Mouse (Mus musculus): Measurements from ENCODE around the gene Gli3. TPM values are rescaled to one million over a fixed set of nuclear protein-coding genes. Genes with fewer than 3 reads are reported as not detected.

Gli3 gene
- polyA plus RNA-seq, 2 experiments: 33.4 to 42.6 TPM

DNA sequence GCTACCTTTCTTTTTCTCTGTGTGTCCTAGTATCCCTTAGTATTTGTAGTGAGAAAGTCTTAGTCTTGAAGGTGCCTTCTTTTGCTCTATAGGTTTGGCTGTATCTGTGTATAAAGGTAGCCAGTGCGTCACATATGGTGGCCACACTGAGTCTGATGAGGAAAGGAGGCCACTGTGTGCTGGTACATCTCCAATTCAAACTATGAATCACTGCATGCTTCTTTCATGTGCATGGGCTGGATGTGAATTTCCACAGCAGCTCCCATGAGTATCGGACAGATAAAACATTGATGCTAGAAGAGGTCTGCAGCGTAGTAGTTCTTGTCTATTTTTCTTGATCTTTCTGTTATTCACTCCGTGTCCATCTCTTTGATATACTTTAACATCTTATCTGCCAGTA, 63.7 kb downstream of the Gli3 start:
- H3K9me3 ChIP-seq (ENCODE audit: control insufficient read depth, low read length): no peaks in the 10 kb centered on the region
- no peak for TF ChIP-seq POLR2A (IDR thresholded peaks at IDR 0.05; ENCODE audit: borderline replicate concordance, extremely low read depth, insufficient read depth, insufficient read length)
- ATAC-seq (ENCODE audit: low FRiP score, low read depth): no peak
- no peaks in the 10 kb centered on the region for H3K27me3 ChIP-seq (ENCODE audit: control insufficient read depth, insufficient read depth, low read length)
- no peak overlapping the region for H3K9ac ChIP-seq (ENCODE audit: low read depth, low read length, severe bottlenecking)
- H3K4me1 ChIP-seq (ENCODE audit: control insufficient read depth, insufficient read depth, low read length): peaks cover 3% of the 10 kb centered on the region
- no peak overlapping the region for H3K4me3 ChIP-seq (replicated peaks; ENCODE audit: low read length)
- WGBS: 85% methylated on average over 4 of the region's 4 CpGs
- H3K36me3 ChIP-seq (ENCODE audit: control insufficient read depth, insufficient read depth, low read length): 0 out of 2 replicates have a peak, but pooled peaks cover 4% of the 10 kb centered on the region
- H3K4me2 ChIP-seq (replicated peaks; ENCODE audit: low read depth, low read length, severe bottlenecking): no peak overlapping the region
- DNase-seq (ENCODE audit: low spot score): no peak
- no peak overlapping the region for H3K27ac ChIP-seq (replicated peaks; ENCODE audit: low read depth, low read length)

DNA sequence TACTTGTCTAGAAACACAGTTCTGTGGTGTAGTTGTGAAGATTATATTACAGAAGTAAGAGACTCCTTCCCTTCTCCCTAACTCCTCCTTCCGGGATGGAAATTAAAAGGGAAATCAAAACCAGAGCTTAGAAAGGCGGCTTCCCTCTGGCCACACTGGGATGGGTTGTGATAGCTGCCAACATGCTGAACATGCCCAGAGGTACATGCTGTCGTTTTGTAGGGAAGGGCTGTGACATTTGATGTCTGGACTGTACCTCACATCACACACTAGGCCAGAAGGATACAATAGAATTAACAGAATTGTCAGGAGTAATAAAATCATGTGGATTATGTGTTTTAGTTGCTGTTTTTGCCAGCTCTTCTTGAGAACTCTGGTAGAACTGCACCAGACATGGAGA, 68.5 kb downstream of the Gli3 start:
- DNase-seq (ENCODE audit: low spot score) (no peak), ATAC-seq (ENCODE audit: low FRiP score, low read depth) (peak; percentile 47)
- Histone ChIP-seq H3K9me3 (ENCODE audit: control insufficient read depth, low read length) (no peaks in the 10 kb centered on the region), H3K27ac (replicated peaks; ENCODE audit: low read depth, low read length) (no peak overlapping the region), H3K4me2 (replicated peaks; ENCODE audit: low read depth, low read length, severe bottlenecking) (no peak overlapping the region), H3K36me3 (ENCODE audit: control insufficient read depth, insufficient read depth, low read length) (no peaks in the 10 kb centered on the region), H3K4me1 (ENCODE audit: control insufficient read depth, insufficient read depth, low read length) (peaks cover 9% of the 10 kb centered on the region), H3K4me3 (replicated peaks; ENCODE audit: low read length) (no peak overlapping the region), H3K27me3 (ENCODE audit: control insufficient read depth, insufficient read depth, low read length) (no peaks in the 10 kb centered on the region), H3K9ac (ENCODE audit: low read depth, low read length, severe bottlenecking) (no peak overlapping the region)
- no peak for TF ChIP-seq POLR2A (IDR thresholded peaks at IDR 0.05; ENCODE audit: borderline replicate concordance, extremely low read depth, insufficient read depth, insufficient read length)
- WGBS: 38% methylated on average over 3 of the region's 3 CpGs

DNA sequence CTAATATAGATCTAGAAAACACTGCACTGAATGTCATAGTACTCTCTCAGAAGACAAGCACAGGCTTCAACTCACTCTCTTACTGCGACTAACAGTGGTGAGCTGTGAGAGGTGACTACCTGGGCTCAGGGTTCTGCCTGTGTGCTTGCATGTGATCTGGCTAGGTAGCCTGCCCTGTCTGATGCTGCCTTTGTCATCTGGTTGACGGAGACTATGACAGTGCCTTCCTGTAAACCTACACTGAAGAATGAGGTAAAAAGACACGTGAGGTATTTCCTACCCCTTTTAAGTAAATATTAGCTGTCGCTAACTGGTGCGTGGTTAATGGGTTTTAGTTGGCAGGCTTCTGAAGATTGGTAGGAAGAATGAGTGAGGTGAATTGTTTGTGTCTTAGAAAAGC, 74.2 kb downstream of the Gli3 start:
- no peak overlapping the region for H3K27ac ChIP-seq (replicated peaks; ENCODE audit: low read depth, low read length)
- no peaks in the 10 kb centered on the region for H3K36me3 ChIP-seq (ENCODE audit: control insufficient read depth, insufficient read depth, low read length)
- H3K9me3 ChIP-seq (ENCODE audit: control insufficient read depth, low read length): no peaks in the 10 kb centered on the region
- ATAC-seq (ENCODE audit: low FRiP score, low read depth) (no peak), DNase-seq (ENCODE audit: low spot score) (no peak)
- no peak for TF ChIP-seq POLR2A (IDR thresholded peaks at IDR 0.05; ENCODE audit: borderline replicate concordance, extremely low read depth, insufficient read depth, insufficient read length)
- H3K4me3 ChIP-seq (replicated peaks; ENCODE audit: low read length): no peak overlapping the region
- 55% methylated on average over 5 of the region's 5 CpGs for WGBS
- peaks cover 33% of the 10 kb centered on the region for H3K4me1 ChIP-seq (ENCODE audit: control insufficient read depth, insufficient read depth, low read length)
- H3K27me3 ChIP-seq (ENCODE audit: control insufficient read depth, insufficient read depth, low read length): no peaks in the 10 kb centered on the region
- H3K9ac ChIP-seq (ENCODE audit: low read depth, low read length, severe bottlenecking): no peak overlapping the region
- no peak overlapping the region for H3K4me2 ChIP-seq (replicated peaks; ENCODE audit: low read depth, low read length, severe bottlenecking)

DNA sequence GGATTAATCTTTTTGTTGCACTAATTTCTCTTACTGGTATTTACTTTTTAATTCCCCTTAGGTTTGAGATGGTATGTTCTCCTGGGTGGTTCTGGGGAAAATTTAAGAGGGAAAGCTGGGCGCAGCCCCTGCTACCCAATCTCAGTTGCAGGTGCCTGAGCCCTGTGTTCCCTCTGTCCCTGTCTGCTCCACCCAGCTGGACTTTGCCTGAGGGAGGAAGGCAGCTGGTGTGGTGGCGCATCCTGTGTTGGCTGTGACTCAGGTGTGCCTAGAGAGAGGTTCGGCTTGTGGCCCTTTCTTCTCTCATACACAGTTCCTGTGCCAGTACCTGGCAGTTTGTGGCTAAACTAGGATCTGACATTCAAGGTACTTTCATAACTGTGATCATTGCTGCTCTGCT, 74.6 kb downstream of the Gli3 start:
- Histone ChIP-seq H3K4me2 (replicated peaks; ENCODE audit: low read depth, low read length, severe bottlenecking) (no peak overlapping the region), H3K36me3 (ENCODE audit: control insufficient read depth, insufficient read depth, low read length) (no peaks in the 10 kb centered on the region), H3K4me1 (ENCODE audit: control insufficient read depth, insufficient read depth, low read length) (peaks cover 37% of the 10 kb centered on the region), H3K4me3 (replicated peaks; ENCODE audit: low read length) (no peak overlapping the region), H3K27me3 (ENCODE audit: control insufficient read depth, insufficient read depth, low read length) (no peaks in the 10 kb centered on the region), H3K27ac (replicated peaks; ENCODE audit: low read depth, low read length) (0 out of 2 replicates have a peak overlapping the region, but pooled peaks have one; percentile 39), H3K9ac (ENCODE audit: low read depth, low read length, severe bottlenecking) (no peak overlapping the region), H3K9me3 (ENCODE audit: control insufficient read depth, low read length) (no peaks in the 10 kb centered on the region)
- no peak for DNase-seq (ENCODE audit: low spot score)
- no peak for TF ChIP-seq POLR2A (IDR thresholded peaks at IDR 0.05; ENCODE audit: borderline replicate concordance, extremely low read depth, insufficient read depth, insufficient read length)
- 0 out of 2 replicates have a peak, but pooled peaks have one; percentile 4 for ATAC-seq (ENCODE audit: low FRiP score, low read depth)
- WGBS: 60% methylated on average over 3 of the region's 3 CpGs

DNA sequence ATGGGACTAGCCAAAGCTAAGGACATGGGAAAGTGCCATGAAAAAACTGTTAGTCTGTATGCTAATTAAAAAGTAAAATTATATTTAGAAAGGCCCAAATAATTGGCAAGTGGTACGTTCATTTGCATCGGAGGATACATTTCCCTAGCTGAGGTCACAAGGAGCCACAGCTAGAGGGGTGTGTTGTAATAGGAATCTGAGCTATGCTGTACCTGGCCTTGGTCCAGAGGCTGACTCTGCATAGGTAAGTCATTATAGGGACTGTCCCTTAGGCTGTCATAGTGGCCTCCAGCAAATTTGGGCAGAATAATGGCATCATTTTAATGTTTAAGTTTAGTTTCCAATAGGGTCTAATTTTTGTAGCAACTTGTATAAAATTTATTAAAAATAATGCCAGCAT, 75.4 kb downstream of the Gli3 start:
- 0 out of 2 replicates have a peak overlapping the region, but pooled peaks have one; percentile 39 for H3K27ac ChIP-seq (replicated peaks; ENCODE audit: low read depth, low read length)
- H3K4me3 ChIP-seq (replicated peaks; ENCODE audit: low read length): no peak overlapping the region
- H3K36me3 ChIP-seq (ENCODE audit: control insufficient read depth, insufficient read depth, low read length): no peaks in the 10 kb centered on the region
- H3K4me2 ChIP-seq (replicated peaks; ENCODE audit: low read depth, low read length, severe bottlenecking): no peak overlapping the region
- no peaks in the 10 kb centered on the region for H3K27me3 ChIP-seq (ENCODE audit: control insufficient read depth, insufficient read depth, low read length)
- WGBS: 57% methylated on average over 2 of the region's 2 CpGs
- DNase-seq (ENCODE audit: low spot score) (no peak), ATAC-seq (ENCODE audit: low FRiP score, low read depth) (peak; percentile 8; the same call in 1 of the 2 replicates)
- H3K4me1 ChIP-seq (ENCODE audit: control insufficient read depth, insufficient read depth, low read length): peaks cover 44% of the 10 kb centered on the region
- no peaks in the 10 kb centered on the region for H3K9me3 ChIP-seq (ENCODE audit: control insufficient read depth, low read length)
- no peak for TF ChIP-seq POLR2A (IDR thresholded peaks at IDR 0.05; ENCODE audit: borderline replicate concordance, extremely low read depth, insufficient read depth, insufficient read length)
- no peak overlapping the region for H3K9ac ChIP-seq (ENCODE audit: low read depth, low read length, severe bottlenecking)

DNA sequence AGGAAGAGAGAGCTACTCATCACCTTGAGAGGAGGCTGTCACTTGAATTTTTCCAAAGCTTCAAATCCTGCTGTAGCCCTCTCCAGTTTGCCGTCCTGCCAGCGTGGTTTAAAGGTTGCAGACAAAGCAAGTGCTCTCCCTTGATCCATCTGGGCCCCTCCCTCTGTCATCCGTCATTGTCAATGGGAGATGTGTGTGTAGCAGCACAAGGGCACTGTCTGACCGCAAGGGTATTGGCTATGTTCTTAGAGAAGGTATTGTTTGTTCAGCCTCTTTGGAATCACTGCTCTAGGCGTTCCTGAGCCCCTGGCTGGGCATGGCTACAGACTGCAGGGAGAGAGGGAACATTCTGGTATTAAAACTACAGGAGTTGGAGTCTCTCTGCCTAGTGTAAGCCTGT, 79.0 kb downstream of the Gli3 start:
- DNase-seq (ENCODE audit: low spot score): no peak
- ATAC-seq (ENCODE audit: low FRiP score, low read depth): no peak

More for the DNA sequence above, 79.0 kb downstream of the Gli3 start:
- Histone ChIP-seq H3K4me2 (replicated peaks; ENCODE audit: low read depth, low read length, severe bottlenecking) (no peak overlapping the region), H3K9me3 (ENCODE audit: control insufficient read depth, low read length) (no peaks in the 10 kb centered on the region), H3K9ac (ENCODE audit: low read depth, low read length, severe bottlenecking) (no peak overlapping the region), H3K4me3 (replicated peaks; ENCODE audit: low read length) (no peak overlapping the region), H3K36me3 (ENCODE audit: control insufficient read depth, insufficient read depth, low read length) (no peaks in the 10 kb centered on the region), H3K27me3 (ENCODE audit: control insufficient read depth, insufficient read depth, low read length) (no peaks in the 10 kb centered on the region), H3K4me1 (ENCODE audit: control insufficient read depth, insufficient read depth, low read length) (peaks cover 66% of the 10 kb centered on the region), H3K27ac (replicated peaks; ENCODE audit: low read depth, low read length) (no peak overlapping the region)
- WGBS: 22% methylated on average over 5 of the region's 5 CpGs
- TF ChIP-seq POLR2A (IDR thresholded peaks at IDR 0.05; ENCODE audit: borderline replicate concordance, extremely low read depth, insufficient read depth, insufficient read length): no peak

Measured in limb, embryonic 14.5 days (tissue).